Mouse (Mus musculus) midbrain, embryonic 11.5 days (tissue): Measurements from ENCODE around the gene Zbp1. TPM values are rescaled to one million over a fixed set of nuclear protein-coding genes. Genes with fewer than 3 reads are reported as not detected.

Experiments
- ATAC-seq: fragments of 200-750 bp; cut with Nextera tagmentation; 2 replicates; pipeline ENCODE4 v1.8.0; 2017; ENCODE audit warnings: moderate TSS enrichment, moderate library complexity; ENCODE audit not compliant: low FRiP score
- DNase-seq: peaks from one replicate; pipeline ENCODE4 v3.0.0; 2015; ENCODE audit warnings: low spot score; ENCODE audit errors: missing footprints
- H3K27ac ChIP-seq: fragments of 300-500 bp; sonication (generic); 2 replicates; pipeline ENCODE4 v1.5.1; 2014; ENCODE audit warnings: low read depth, low read length
- H3K27me3 ChIP-seq: fragments of 300-500 bp; sonication (generic); 2 replicates; pipeline ENCODE4 v1.6.1; 2014; ENCODE audit warnings: mild to moderate bottlenecking, low read length, moderate library complexity, mixed read lengths; ENCODE audit not compliant: control insufficient read depth, insufficient read depth
- H3K36me3 ChIP-seq: fragments of 300-500 bp; sonication (generic); 2 replicates; pipeline ENCODE4 v1.6.1; 2014; ENCODE audit warnings: mild to moderate bottlenecking, low read length, moderate library complexity, mixed read lengths; ENCODE audit not compliant: control insufficient read depth, insufficient read depth
- H3K4me1 ChIP-seq: fragments of 300-500 bp; sonication (generic); 2 replicates; pipeline ENCODE4 v1.6.1; 2014; ENCODE audit warnings: low read length; ENCODE audit not compliant: control insufficient read depth, insufficient read depth
- H3K4me2 ChIP-seq: fragments of 300-500 bp; sonication (generic); 2 replicates; pipeline ENCODE4 v1.6.1; 2014; ENCODE audit warnings: mild to moderate bottlenecking, moderate library complexity
- H3K4me3 ChIP-seq: fragments of 300-500 bp; sonication (generic); 2 replicates; pipeline ENCODE4 v1.5.1; 2014; ENCODE audit warnings: low read depth, low read length
- H3K9ac ChIP-seq: fragments of 300-500 bp; sonication (generic); 2 replicates; pipeline ENCODE4 v1.6.1; 2014; ENCODE audit warnings: low read length
- H3K9me3 ChIP-seq: fragments of 300-500 bp; sonication (generic); 2 replicates; pipeline ENCODE4 v1.6.1; 2016; ENCODE audit warnings: low read length; ENCODE audit not compliant: control insufficient read depth
- WGBS: fragments of 180-500 bp; shearing (Covaris S2); extraction: QIAGEN DNeasy Blood & Tissue Kit; methylation state at CpG from one replicate; pipeline ENCODE4 v1.1.7; 2014; 5-methylcytosine and 5-hydroxymethylcytosine counted together
- polyA plus RNA-seq: library from polyadenylated mRNA; unstranded; fragments of >200 nt; fragmentation: Nextera tagmentation; extraction: Ambion mirVana; gene quantifications from 2 replicates; pipeline ENCODE4 v1.2.1, GENCODE M21; 2014

Gene Zbp1
- polyA plus RNA-seq, 1 experiment from 2014 or later: 0.55 TPM

GRCm38 (mm10) chr2:173159354-173160311, 59.1 kb downstream of the Zbp1 start:
- Histone ChIP-seq H3K9me3 (no peaks in the 10 kb centered on the region), H3K27ac (no peak overlapping the region), H3K36me3 (no peaks in the 10 kb centered on the region), H3K4me1 (no peaks in the 10 kb centered on the region), H3K9ac (no peak overlapping the region), H3K27me3 (no peaks in the 10 kb centered on the region), H3K4me3 (no peak overlapping the region), H3K4me2 (no peak overlapping the region)
- WGBS: 60% methylated on average over 24 of the region's 24 CpGs
- DNase-seq: peak; percentile 97
- peak; percentile 66 for ATAC-seq

DNA sequence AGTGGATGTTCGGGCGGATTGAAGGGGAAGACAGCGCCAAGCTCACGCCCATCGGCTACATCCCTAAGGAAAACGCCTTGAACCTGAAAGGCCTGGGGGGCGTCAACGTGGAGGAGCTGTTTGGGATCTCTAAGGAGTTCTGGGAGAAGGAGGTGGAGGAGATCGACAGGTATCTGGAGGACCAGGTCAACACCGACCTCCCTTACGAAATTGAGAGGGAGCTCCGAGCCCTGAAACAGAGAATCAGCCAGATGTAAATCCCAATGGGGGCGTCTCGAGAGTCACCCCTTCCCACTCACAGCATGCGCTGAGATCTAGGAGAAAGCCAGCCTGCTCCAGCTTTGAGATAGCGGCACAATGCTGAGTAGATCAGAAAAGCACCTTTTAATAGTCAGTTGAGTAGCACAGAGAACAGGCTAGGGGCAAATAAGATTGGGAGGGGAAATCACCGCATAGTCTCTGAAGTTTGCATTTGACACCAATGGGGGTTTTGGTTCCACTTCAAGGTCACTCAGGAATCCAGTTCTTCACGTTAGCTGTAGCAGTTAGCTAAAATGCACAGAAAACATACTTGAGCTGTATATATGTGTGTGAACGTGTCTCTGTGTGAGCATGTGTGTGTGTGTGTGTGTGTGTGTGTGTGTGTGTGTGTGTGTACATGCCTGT, 60.2 kb downstream of the Zbp1 start:
- WGBS: 90% methylated on average over 19 of the region's 19 CpGs
- no peak overlapping the region for H3K4me3 ChIP-seq
- no peaks in the 10 kb centered on the region for H3K27me3 ChIP-seq
- no peaks in the 10 kb centered on the region for H3K4me1 ChIP-seq
- no peak overlapping the region for H3K4me2 ChIP-seq
- no peaks in the 10 kb centered on the region for H3K36me3 ChIP-seq
- no peaks in the 10 kb centered on the region for H3K9me3 ChIP-seq
- H3K27ac ChIP-seq: no peak overlapping the region
- DNase-seq: no peak
- no peak for ATAC-seq
- H3K9ac ChIP-seq: no peak overlapping the region

- Histone ChIP-seq H3K9me3 (no peaks in the 10 kb centered on the region), H3K36me3 (no peaks in the 10 kb centered on the region), H3K27me3 (no peaks in the 10 kb centered on the region), H3K27ac (no peak overlapping the region), H3K4me2 (no peak overlapping the region), H3K4me1 (no peaks in the 10 kb centered on the region), H3K9ac (no peak overlapping the region), H3K4me3 (no peak overlapping the region)
- ATAC-seq: no peak
- peak; percentile 67 for DNase-seq
- 96% methylated on average over 4 of the region's 4 CpGs for WGBS
Measured at GRCm38 (mm10) chr2:173157871-173158270, 60.9 kb downstream of the Zbp1 start.

GRCm38 (mm10) chr2:173157376-173157775, 61.3 kb downstream of the Zbp1 start:
- no peak overlapping the region for H3K27ac ChIP-seq
- H3K4me1 ChIP-seq: no peaks in the 10 kb centered on the region
- H3K4me3 ChIP-seq: no peak overlapping the region
- H3K27me3 ChIP-seq: no peaks in the 10 kb centered on the region
- WGBS: 61% methylated on average over 4 of the region's 4 CpGs
- H3K9ac ChIP-seq: no peak overlapping the region
- H3K9me3 ChIP-seq: no peaks in the 10 kb centered on the region
- H3K4me2 ChIP-seq: no peak overlapping the region
- H3K36me3 ChIP-seq: no peaks in the 10 kb centered on the region
- peak; percentile 21 for DNase-seq
- no peak for ATAC-seq

GRCm38 (mm10) chr2:173156923-173157322, 61.8 kb downstream of the Zbp1 start:
- WGBS: 85% methylated on average over 13 of the region's 13 CpGs
- Histone ChIP-seq H3K9me3 (no peaks in the 10 kb centered on the region), H3K4me3 (no peak overlapping the region), H3K27ac (no peak overlapping the region), H3K36me3 (no peaks in the 10 kb centered on the region), H3K9ac (no peak overlapping the region), H3K27me3 (no peaks in the 10 kb centered on the region), H3K4me1 (no peaks in the 10 kb centered on the region), H3K4me2 (no peak overlapping the region)
- ATAC-seq: no peak
- no peak for DNase-seq

Other genes starting within 250 kb of the Zbp1 start
- 0.25 and 0.26 TPM in 2 replicates for gene Spo11, start 241.2 kb downstream of the Zbp1 start, polyA plus RNA-seq
- gene Rae1, start 218.8 kb downstream of the Zbp1 start, polyA plus RNA-seq: 137 and 140 TPM in 2 replicates
- 70.4 and 77.3 TPM in 2 replicates for gene Rbm38, start 198.4 kb downstream of the Zbp1 start, polyA plus RNA-seq
- 0.08 TPM in 1 of 2 replicates, not detected in the other for gene Ctcfl, start 99.4 kb downstream of the Zbp1 start, polyA plus RNA-seq
- not detected in 2 replicates for gene Pck1, start 65.9 kb downstream of the Zbp1 start, polyA plus RNA-seq
- 3.2 and 3.4 TPM in 2 replicates for gene Pmepa1, start 57.6 kb upstream of the Zbp1 start, polyA plus RNA-seq